8 mouse cellular contexts compared by ENCODE assay signal in the genomic region with DNA sequence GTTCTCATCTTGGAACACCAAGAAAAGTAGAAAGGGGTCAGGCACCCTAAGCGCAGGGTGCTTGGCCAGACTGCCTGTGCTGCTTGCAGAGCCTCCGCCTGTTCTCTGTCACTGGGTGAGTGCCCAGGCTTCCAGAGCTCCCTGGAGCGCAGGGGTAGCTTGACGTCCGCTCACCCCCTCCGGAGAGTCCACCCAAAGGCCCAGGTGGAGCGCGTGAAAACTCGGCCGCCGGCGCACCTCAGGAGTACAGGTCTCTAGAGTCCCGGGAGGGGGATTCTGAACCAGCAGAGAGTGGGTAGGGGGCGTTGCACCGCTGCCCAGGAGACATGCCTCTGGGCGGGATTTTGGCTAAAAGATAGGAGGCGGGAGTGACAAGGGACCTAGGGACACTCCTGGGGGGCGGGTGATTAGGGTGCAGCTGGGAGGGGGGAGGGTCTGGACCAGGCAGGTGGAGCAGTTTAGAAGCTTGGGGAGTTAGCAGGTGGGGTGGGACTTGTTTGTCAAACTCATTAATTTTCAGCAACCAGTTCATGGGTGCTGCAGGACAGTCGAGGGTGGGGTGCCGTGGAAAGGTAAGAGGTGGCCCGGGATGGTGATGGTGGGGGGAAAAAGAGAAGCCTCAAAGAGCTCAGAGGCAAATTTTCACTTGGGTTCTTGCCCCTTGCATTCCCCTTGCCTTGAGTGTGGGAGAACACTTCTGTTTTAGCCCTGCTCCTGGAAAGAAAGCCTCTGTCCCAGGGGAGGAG. TPM values are rescaled to one million over a fixed set of nuclear protein-coding genes. Genes with fewer than 3 reads are reported as not detected.
DNase-seq lines count a peak whose midpoint lies in the region; ATAC-seq and TF ChIP-seq lines count a peak whose summit lies in the region.

No protein-coding gene starts in this region.

- ATAC-seq in lung, embryonic 15.5 days (ENCODE audit: borderline replicate concordance, extremely low read depth, low FRiP score, low TSS enrichment) = peak; percentile 31; the same call in 1 of the 2 replicates
- ATAC-seq in embryonic facial prominence, embryonic 13.5 days (ENCODE audit: insufficient number of reproducible peaks, insufficient read depth, low FRiP score, low TSS enrichment, low read depth) = no peak
- ATAC-seq in neural tube, embryonic 14.5 days (ENCODE audit: low read depth) = peak; percentile 68

- WGBS in lung, embryonic 15.5 days = under 1% methylated on average over 21 of the region's 21 CpGs
- WGBS in embryonic facial prominence, embryonic 13.5 days = under 1% methylated on average over 21 of the region's 21 CpGs
- WGBS in neural tube, embryonic 14.5 days = under 1% methylated on average over 21 of the region's 21 CpGs
- 9% methylated on average over 21 of the region's 21 CpGs for WGBS in thymus, adult 2 months

- no peak overlapping the region for H3K27ac ChIP-seq in lung, embryonic 15.5 days
- no peak overlapping the region for H3K27ac ChIP-seq in embryonic facial prominence, embryonic 13.5 days
- 0 out of 2 replicates have a peak overlapping the region, but pooled peaks have one; percentile 49 for H3K27ac ChIP-seq in neural tube, embryonic 14.5 days (ENCODE audit: low read depth, low read length)
- no peak overlapping the region for H3K27ac ChIP-seq in thymus, adult 2 months (ENCODE audit: control insufficient read depth, insufficient read depth, low read length)

- H3K4me2 ChIP-seq in lung, embryonic 15.5 days = peak overlapping the region; percentile 67
- H3K4me2 ChIP-seq in embryonic facial prominence, embryonic 13.5 days = peak overlapping the region; percentile 93
- peak overlapping the region; percentile 85 for H3K4me2 ChIP-seq in neural tube, embryonic 14.5 days (ENCODE audit: low read depth, low read length)

- intact Hi-C loops in heart, postnatal 36 days (cut with DNase I) = loop anchor here (5.0 kb wide), 1 partner anchor 41 kb away; no protein-coding TSS in a partner anchor
- intact Hi-C loops in left cerebral cortex, postnatal 4 days (cut with DNase I) = loop anchor here (5.0 kb wide), 2 partner anchors 339 to 481 kb away; no protein-coding TSS in a partner anchor

- no peak for DNase-seq in lung, postnatal 36 days
- peak; percentile 28 to 45 for DNase-seq in heart, postnatal 36 days
- DNase-seq in left cerebral cortex, postnatal 4 days = peak; percentile 40
- DNase-seq in thymus, adult 2 months = no peak
- DNase-seq in adrenal gland, adult 2 months = no peak

- no peak overlapping the region for H3K9ac ChIP-seq in lung, embryonic 15.5 days
- H3K9ac ChIP-seq in embryonic facial prominence, embryonic 13.5 days = peak overlapping the region; percentile 65
- peak overlapping the region; percentile 67 for H3K9ac ChIP-seq in neural tube, embryonic 14.5 days (replicated peaks; ENCODE audit: low read depth, low read length)

- TF ChIP-seq POLR2A in thymus, adult 2 months (IDR thresholded peaks at IDR 0.05; ENCODE audit: control insufficient read depth, extremely low read depth, insufficient read depth, low read length, poor library complexity) = no peak

- no peaks in the 10 kb centered on the region for H3K9me3 ChIP-seq in lung, embryonic 15.5 days
- H3K9me3 ChIP-seq in embryonic facial prominence, embryonic 13.5 days = no peaks in the 10 kb centered on the region
- no peaks in the 10 kb centered on the region for H3K9me3 ChIP-seq in neural tube, embryonic 14.5 days (ENCODE audit: control insufficient read depth, low read length)

- peak overlapping the region; percentile 32 for H3K4me3 ChIP-seq in lung, embryonic 15.5 days
- peak overlapping the region; percentile 50 for H3K4me3 ChIP-seq in embryonic facial prominence, embryonic 13.5 days
- H3K4me3 ChIP-seq in neural tube, embryonic 14.5 days (ENCODE audit: low read depth, low read length) = peak overlapping the region; percentile 59
- H3K4me3 ChIP-seq in thymus, adult 2 months (ENCODE audit: control insufficient read depth, insufficient read depth, low read length) = no peak overlapping the region

- peaks cover 15% of the 10 kb centered on the region for H3K4me1 ChIP-seq in lung, embryonic 15.5 days
- peaks cover 24% of the 10 kb centered on the region for H3K4me1 ChIP-seq in embryonic facial prominence, embryonic 13.5 days
- H3K4me1 ChIP-seq in neural tube, embryonic 14.5 days (ENCODE audit: control insufficient read depth, insufficient read depth, low read length) = peaks cover 2% of the 10 kb centered on the region; the same call in 1 of the 2 replicates
- 0 out of 2 replicates have a peak, but pooled peaks cover 2% of the 10 kb centered on the region for H3K4me1 ChIP-seq in thymus, adult 2 months (replicated peaks; ENCODE audit: control insufficient read depth, insufficient read depth, low read length)

- peaks cover 32% of the 10 kb centered on the region for H3K27me3 ChIP-seq in lung, embryonic 15.5 days
- peaks cover 42% of the 10 kb centered on the region for H3K27me3 ChIP-seq in embryonic facial prominence, embryonic 13.5 days
- H3K27me3 ChIP-seq in neural tube, embryonic 14.5 days (ENCODE audit: control insufficient read depth, insufficient read depth, low read length) = peaks cover 2% of the 10 kb centered on the region; the same call in 1 of the 2 replicates
- H3K27me3 ChIP-seq in thymus, adult 2 months (ENCODE audit: control insufficient read depth, insufficient read depth, low read length) = no peaks in the 10 kb centered on the region

- H3K36me3 ChIP-seq in lung, embryonic 15.5 days = no peaks in the 10 kb centered on the region
- H3K36me3 ChIP-seq in embryonic facial prominence, embryonic 13.5 days = no peaks in the 10 kb centered on the region
- no peaks in the 10 kb centered on the region for H3K36me3 ChIP-seq in neural tube, embryonic 14.5 days (ENCODE audit: control insufficient read depth, insufficient read depth, low read length)
- H3K36me3 ChIP-seq in thymus, adult 2 months (ENCODE audit: control insufficient read depth, insufficient read depth, low read length) = no peaks in the 10 kb centered on the region

- no peak for TF ChIP-seq CTCF in thymus, adult 2 months (IDR thresholded peaks at IDR 0.05; ENCODE audit: borderline replicate concordance, control insufficient read depth, extremely low read depth, insufficient read depth, low read length, poor library complexity)

RNA-seq across cellular contexts. Expression of a gene that starts 0.7 kb away (rescaled TPM):
- 0.18 and 0.84 TPM in 2 replicates for polyA plus RNA-seq in lung, embryonic 15.5 days (2015; fragmentation: Nextera tagmentation; extraction: Ambion mirVana)
- 0.22 and 1.2 TPM in 2 replicates for polyA plus RNA-seq in embryonic facial prominence, embryonic 13.5 days (2015; fragmentation: Nextera tagmentation; extraction: Ambion mirVana)
- 10 to 100 TPM; 54.4 to 55.7 TPM for total RNA-seq in heart, postnatal 36 days (2021)
- total RNA-seq in left cerebral cortex, postnatal 4 days (2021) = 10 to 100 TPM; 37.6 to 40.5 TPM
- 8.1 and 8.4 TPM in 2 replicates for polyA plus RNA-seq in neural tube, embryonic 14.5 days (2014; fragmentation: Nextera tagmentation; extraction: Ambion mirVana)
- polyA plus RNA-seq in thymus, adult 2 months (2012; rRNA removed) = 1.2 and 3.0 TPM in 2 replicates
- under 1 TPM; 0.75 to 0.93 TPM for total RNA-seq in adrenal gland, adult 2 months (2021)
- polyA plus RNA-seq in adrenal gland, adult 2 months (2012; rRNA removed) = 0.24 and 0.27 TPM in 2 replicates

Comparison
In these comparisons a context has a peak if more than half of its experiments do, and no peak if none do; other contexts are left out.
1. DNase-seq: peak in heart, postnatal 36 days (2 of 2) and left cerebral cortex, postnatal 4 days (single experiment); none in lung, postnatal 36 days (single experiment), thymus, adult 2 months (single experiment) and adrenal gland, adult 2 months (single experiment).
2. Peak in every context shown above with its lines, with median percentiles within 50 percentile points of each other: H3K4me2 ChIP-seq.